Mouse (Mus musculus) liver (tissue): Measurements from ENCODE around the gene Snhg11.
A peak's percentile ranks its signal among the peaks of the same experiment; 100 is the strongest.
"Not testable (repeated sequence)": the region's sequence is repeated elsewhere in the genome, so short reads cannot be mapped to it uniquely, and the experiment has no call there.

ENCODE experiments used
- DNase-seq: peaks from one replicate; pipeline ENCODE4 v3.0.0-alpha.2; 2020; ENCODE audit warnings: mixed read lengths

Snhg11 gene

DNA sequence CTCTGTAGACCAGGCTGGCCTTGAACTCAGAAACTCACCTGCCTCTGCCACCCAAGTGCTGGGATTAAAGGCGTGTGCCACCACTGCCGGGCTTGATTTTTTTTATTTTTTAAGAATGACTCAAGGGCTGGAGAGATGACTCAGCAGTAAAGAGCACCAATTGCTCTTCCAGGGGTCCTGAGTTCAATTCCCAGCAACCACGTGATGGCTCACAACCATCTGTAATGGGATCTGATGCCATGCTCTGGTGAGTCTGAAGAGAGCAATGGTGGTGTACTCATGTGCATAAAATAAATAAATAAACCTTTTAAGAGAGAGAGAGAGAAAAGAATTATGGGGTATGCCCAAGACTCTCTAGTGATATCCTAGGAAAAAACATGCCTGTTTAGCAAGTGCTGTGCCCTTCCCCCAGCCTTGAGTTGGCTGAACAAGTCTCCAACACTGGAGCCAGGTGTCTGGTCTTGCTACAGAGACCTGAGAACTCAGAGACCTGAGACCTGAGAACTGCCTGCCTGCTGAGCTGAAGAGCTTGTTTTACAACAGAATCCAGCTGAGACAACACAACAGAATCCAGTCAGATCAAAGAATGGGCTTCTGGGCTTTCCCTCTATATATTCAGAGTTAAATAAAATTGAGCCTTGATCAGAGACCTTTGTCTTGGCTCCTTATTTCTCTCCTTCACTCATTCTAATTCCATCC is 5.8 kb upstream of the Snhg11 start:
- DNase-seq, result no peak

DNA sequence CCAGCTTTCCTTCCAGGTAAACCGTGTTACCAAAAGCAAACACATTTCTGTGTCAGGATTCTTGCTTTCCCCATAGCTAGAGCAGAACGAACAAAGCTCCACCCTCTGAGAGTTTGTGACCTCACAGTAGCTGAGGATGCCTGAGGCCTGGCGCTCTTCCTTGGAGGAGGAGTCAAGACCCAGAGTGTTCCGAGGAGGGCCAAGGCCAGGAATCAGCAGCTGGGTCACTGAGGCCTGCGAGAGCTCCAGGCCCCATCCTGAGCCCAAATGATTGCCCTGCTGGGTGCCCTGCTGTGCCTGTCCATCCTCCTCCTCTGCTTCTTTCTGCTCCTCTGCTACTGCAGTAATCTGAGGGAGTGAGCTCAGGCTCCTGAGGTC is 5.3 kb upstream of the Snhg11 start:
- no peak for DNase-seq

DNA sequence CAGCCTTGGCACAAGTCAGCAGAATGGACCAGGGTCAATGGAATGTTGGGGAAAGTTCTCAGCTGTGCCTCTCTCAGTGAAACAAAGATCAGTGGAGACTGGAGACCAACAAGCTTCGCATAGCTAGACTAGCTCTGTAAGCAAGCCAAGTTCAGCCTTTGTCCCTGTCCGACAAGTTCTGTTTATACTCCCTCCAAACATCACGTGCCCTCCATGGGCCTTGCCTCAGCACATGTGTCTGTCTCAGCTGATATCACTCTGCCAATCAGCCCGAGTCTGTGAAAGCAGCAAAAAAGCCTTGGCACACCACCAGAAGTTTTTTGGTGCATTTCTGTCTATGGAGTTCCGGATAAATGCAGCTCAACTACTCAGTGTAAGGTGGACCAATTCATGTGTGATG is 2.4 kb upstream of the Snhg11 start:
- no peak for DNase-seq

DNA sequence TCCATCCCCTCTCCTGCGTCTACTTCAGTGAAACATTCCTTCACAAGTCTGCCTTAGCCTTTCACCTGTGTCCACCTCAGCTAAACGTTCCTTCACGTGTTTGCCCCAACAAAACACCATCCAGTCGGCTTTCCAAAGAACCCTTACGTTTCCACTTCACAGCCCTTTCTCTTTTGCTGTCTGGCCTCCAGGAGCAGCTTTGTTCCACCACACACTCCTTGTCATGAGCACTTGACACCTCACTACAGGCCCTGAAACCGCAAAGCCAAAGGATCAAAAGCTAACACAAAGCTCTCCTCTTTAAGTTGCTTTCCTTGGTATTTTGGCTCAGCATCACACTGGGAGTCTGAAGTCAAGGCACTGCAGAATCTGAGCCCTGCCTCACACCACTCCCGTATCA is 1.9 kb upstream of the Snhg11 start:
- DNase-seq, result no peak

DNA sequence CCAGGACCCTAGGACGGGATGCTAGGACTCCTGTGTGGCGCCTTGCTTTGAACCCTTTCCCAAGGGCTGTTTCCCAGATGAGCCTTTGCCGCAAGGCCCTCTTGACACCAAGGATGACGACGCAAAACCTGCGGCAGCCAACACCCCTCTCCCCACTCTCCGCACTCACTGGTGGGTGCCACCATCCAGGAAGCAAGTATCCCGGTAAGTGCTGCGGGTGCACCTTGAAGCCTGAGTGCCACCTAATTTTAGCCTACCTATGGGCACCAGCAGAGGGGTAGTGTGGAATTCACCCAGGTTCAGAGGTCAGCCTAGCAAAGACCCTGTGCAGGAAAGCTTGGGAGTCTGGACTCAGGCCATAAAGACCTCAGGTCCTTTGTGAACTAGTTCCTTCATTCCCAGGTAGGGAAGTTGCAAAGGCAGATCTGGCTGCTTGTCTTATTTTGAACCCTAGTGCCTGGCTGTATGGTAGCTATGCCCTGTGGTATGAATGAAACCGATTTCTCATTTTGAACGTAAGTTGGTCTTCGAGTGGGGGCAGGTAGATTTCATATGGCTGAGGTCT is 767 bp downstream of the Snhg11 start:
- no peak for DNase-seq

DNA sequence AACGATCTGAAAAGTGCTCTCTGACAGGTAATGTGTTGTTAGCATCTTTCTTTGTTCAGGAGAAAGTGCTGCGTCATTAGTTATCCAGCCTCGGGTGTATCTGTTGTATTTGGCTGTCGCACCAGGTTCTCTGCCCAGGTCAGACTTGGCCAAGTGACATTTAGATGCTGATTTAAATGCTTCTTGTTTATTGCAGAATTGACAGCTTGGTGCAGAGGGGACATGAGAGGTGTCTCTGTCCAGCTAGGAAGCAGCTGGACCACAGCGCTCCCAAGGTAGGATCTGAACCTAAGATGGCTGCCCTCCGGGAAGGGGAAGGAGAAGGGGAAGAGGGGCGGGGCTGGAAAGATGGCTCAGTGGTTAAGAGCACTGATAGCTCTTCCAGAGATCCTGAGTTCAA is 1.4 kb downstream of the Snhg11 start:
- DNase-seq, result no peak

DNA sequence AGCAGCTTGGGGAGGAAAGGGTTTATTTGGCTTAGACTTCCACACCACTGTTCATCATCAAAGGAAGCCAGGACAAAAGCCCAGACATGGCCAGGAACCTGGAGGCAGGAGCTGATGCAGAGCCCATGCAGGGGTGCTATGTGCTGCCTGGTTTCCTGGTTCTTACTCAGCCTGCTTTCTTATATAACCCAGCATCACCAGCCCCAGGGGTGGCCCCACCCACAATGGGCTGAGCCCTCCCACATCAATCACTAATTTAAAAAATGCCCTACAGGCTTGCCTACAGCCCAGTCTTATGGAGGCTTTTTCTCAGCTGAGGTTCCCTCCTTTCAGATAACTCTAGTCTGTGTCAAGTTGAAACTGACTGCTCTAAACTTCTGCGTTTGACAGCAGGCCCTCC is 2.4 kb downstream of the Snhg11 start:
- no peak for DNase-seq

DNA sequence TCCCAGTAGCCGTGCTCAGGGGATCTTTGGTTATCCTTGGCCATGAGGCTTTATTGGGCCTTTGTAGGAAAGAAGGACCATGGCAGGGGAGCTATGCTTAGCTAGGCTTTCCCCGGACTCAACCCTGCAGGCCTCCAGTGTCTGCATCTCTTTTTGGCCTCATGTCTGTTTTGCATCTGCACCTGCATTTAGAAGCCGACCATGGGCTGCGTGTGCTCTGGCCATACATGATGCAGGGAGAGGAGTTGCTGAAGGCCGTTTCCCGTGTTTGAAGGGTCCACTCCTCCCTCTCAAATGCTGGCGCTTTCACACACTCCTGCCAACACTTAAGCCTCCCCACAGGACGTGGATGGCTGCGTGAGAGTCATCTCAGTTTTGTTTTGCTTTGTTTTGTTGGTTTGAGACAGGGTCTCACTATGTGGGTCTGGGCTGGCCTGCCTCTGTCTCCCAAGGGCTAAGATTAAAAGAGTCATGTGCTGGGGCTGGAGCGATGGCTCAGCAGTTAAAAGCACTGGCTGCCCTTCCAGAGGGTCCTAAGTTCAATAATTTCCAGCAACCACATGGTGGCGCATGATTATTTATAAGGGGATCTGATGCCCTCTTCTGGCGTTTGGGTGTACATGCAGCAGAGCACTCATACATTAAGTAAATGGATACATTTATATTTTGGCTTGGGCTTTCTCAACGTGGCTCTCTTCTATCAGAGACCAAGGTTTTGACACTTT is 4.1 kb downstream of the Snhg11 start:
- DNase-seq, result peak; percentile 62

DNA sequence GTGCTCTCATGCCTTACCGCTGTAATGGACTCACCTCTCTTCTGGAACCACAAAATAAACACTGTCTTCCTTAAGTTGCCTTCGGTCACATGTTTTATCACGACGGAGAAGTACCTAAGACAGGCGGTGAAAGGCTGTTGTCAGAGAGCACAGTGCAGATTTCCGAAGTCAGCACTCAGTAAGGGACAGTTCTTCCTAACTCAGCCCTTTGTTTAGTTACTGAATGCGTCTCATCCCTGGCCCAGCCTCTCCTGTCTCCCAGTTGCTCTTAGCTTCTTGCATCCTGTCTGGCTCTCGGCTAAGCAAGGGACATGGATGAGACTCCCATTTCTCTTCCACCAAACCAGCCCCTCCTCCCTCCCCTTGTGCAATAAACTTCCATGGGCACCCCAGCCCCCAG is 10.6 kb downstream of the Snhg11 start:
- no peak for DNase-seq

DNA sequence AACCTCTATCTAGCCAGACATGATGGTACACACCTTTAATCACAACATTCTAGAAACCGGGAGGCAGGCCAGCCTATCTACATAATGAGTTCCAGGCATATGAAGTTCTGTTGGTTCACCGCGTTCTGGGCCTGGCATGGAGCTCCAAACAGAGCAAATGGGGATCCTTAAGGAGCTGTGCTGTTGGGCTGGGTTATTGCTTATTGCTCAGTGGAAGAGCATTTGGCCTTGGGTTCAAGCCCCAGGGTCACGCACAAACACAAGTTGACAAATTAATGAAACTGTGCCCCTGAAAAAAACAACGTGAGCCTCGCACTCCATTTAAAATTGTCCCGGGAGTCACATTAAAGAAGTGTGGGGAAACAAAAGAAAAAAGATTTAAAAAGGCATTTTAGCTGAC is 14.0 kb downstream of the Snhg11 start:
- DNase-seq, result no peak

DNA sequence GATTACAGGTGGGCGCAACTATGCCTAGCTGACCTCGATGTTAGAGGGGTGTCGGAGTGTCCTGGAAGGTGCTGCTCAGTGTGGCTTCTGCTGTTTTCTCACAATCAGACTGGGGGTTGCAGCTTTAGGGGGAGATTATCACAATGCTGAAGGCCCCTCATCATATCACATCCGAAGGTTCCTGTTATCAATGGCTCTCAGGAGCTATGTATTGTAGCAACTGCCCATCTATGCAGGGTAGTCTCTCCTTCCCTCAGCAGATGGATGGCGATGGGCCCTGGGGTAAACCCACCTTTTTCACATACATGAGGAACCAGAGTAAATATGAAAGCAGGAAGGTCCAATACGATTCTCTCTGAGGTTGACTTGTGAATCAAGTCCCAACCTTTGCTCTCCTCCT is 20.9 kb downstream of the Snhg11 start:
- DNase-seq, result no peak

DNA sequence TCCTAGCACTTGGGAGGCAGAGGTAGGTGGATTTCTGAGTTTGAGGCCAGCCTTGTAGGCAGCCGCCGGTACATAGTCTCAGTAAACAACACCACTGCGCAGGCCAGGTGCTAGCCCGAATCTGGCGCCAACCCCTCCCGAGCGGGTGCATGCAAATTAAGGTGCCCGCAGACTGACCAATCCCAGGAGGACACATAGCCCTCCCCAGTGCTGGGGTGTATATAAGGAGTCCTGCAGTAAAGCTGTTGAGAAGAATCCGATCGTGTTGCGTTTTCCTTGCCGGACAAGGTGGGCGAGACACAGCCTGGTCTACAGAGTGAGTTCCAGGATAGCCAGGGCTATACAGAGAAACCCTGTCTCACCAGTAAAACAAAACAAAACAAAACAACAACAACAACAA is 21.7 kb downstream of the Snhg11 start:
- DNase-seq, result not testable (repeated sequence)

DNA sequence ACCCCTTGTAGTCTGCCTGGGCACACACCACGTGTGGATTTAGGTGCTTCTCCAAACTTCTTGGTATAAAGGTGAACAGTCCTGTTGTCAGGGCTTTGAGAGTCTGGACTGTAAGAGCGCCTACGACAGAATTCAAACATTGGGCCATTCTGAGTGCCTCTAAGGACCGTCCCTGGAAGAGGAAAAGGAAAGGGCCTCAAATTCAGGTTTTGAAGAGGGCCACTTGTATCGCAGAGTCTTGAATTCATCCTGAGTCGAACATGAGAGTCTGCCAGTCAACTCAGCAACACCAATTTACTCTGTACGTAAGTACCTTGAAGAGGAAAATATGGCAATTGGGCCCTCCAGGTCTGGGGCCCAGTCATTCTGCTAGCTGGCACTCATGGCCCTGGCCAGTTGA is 27.5 kb downstream of the Snhg11 start:
- no peak for DNase-seq

DNA sequence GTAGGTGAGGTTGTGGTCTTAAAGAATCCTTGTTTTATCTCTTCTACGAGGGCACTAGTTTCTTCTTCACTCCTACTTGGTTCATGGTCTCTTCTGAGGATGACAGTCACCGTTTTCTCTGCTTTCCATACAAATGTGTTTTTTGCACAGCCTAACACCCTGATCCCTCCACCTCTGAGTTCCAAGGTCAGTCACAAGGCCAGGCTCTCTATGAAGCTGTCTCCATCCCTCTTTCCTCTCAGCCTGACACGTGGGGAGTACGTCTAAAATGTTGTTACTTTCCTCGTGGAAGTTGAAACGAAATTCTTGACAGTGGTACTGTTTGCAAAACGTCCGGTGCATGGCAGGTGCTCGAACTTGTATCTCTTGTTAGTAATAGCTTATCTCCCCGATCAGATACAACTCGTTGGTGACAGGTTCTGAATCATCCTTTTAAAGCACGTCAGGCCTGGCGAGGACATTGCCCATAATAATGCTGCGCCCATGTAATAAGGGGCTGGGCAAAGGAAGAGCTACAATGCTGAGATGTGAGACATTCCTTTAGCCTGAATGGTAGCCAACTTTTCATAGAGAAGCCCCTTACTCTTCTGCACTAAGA is 33.7 kb downstream of the Snhg11 start:
- DNase-seq, result no peak

DNA sequence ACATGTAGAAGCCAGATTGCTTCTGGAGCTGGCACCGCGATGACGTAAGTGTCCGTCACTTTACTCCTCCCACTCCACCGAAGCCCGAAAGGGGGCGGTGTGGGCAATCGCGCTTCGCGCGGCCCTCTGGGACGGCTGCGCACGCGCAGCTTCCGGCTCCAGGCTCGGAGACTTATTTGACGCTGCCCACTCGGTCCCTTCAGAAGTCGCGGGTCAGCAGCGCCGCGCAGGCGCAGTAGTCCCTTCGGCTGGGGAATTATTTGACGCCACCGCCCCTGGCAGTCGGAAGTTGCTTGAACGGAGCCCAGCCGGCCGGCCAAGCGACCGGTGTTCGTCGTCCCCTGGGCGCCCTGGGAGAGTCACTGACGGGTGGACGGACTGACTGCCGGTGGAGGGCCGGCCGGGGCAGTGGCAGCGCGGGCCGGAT is 34.2 kb downstream of the Snhg11 start, which contains the start of gene Ralgapb:
TSS of gene Ralgapb (plus strand) at position 254 of the 427 bp plus-strand sequence.
- DNase-seq, result peak; percentile 98

DNA sequence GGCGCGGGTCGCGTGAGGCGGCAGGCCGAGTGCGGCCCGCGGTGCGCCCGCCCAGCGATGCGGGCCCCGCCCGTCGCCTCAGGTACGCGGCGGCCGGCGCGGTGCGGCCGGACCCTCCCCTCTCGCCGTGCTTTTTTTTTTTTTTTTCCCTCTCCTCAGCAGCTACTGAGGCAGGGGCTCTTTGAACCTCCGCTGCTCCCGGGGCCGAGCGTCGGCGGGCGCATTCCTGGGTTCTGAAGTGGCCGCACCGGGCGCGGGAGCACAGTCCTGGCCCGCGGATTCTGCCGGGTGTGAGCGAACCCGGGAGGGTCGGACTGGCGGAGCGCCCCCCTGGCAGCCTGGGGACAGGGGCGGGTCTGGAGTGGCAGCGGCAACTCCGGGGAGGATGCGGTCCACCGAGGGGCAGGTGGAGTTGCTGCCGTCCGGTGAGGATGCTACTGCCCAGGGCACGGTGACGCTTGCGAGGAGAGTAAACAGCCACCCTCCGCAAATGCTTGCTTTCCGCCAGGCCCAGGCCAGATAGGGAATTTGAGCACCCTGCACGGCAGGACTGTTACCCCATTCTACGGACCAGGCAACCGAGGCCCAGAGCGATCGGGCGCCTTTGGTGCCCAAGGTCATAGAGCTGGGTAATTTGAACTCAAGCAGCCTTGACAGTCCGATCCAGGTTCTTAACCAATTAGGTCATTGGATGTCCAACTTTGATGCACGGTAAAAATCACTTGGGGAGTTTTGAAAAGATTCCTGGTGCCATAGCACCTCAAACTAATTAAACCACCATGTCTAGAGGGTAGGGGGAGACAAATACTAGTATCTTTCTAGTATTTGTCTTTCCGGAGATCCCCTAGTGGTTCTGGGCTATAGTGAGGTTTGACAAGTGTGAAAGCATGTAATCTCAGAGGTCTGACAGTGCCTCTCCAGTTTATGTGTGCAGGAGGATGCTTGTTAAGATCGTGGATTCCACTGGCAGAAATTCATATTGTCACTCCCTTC is 34.9 kb downstream of the Snhg11 start:
- peak; percentile 54 for DNase-seq

DNA sequence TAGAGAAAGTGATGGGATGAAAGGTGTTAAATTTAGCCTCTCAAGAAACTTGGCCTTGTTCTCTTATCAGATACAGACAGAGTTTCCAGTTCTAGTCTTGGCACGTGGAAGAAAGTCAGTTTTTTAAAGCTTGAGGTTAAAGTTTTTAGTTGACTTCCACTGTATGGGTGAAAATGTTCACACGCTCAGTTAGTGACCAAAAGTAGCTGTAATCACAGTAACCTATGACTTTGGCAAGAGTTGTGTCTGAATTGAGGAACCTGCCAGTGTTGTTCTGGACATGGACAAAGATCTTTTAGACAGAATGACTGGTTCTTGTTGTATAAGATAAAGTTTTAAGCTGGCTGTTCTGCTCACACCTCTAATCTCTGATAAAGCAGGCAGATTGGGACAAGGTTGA is 37.8 kb downstream of the Snhg11 start:
- DNase-seq, result no peak

DNA sequence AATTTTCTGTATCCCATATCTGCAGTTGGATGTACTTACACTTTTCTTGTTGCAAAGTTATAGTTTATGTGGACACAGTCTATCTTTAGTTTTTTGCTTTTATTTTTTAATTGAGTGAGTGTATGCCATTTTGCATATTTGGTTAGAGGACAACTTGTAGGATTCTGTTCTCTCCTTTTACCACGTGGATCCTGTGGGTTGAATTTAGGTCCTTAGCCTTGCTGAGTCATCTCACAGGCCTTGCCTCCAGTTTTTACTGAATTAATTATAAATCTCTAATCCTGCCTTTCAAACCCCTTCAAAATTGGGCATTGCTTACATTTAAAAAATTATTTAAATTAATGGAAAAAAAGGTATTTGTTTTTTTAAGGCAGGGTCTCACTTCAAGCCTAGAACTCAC is 40.4 kb downstream of the Snhg11 start:
- no peak for DNase-seq

DNA sequence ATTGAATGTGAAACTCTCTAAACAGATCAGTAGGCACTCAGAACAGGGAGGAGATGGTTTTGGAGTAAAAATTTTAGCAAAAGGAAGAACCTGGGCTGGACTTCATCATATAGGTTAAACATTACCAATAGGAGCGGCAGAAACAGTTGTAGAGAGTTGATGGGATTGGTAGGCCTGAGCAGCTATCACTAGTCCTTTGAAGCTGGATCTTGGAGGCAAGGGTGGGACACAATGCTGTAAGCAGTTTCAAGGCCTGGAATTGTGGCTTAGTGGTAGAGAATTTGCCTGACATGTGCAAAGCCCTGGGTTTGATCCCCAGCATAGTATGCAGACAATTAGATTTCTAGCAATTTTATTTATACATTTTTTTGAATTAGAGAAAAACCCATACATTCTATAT is 43.2 kb downstream of the Snhg11 start:
- no peak for DNase-seq
